Mouse (Mus musculus): ENCODE data around the gene Lsm4. TPM values are rescaled to one million over a fixed set of nuclear protein-coding genes. Genes with fewer than 3 reads are reported as not detected.

Lsm4 gene
- total RNA-seq (2023): 101 TPM

GRCm38 (mm10) chr8:70673079-70673856 is at the start of gene Lsm4:
Lsm4 (plus strand) TSS chr8:70673248.

GRCm38 (mm10) chr8:70632346-70632892 is 40.6 kb upstream of the Lsm4 start, which contains the start of gene Gdf15:
Gdf15 (minus strand) TSS chr8:70632456.

GRCm38 (mm10) chr8:70660273-70660725 is 12.7 kb upstream of the Lsm4 start, which contains the start of gene Pgpep1:
Pgpep1 (minus strand) TSS chr8:70660388.

DNA sequence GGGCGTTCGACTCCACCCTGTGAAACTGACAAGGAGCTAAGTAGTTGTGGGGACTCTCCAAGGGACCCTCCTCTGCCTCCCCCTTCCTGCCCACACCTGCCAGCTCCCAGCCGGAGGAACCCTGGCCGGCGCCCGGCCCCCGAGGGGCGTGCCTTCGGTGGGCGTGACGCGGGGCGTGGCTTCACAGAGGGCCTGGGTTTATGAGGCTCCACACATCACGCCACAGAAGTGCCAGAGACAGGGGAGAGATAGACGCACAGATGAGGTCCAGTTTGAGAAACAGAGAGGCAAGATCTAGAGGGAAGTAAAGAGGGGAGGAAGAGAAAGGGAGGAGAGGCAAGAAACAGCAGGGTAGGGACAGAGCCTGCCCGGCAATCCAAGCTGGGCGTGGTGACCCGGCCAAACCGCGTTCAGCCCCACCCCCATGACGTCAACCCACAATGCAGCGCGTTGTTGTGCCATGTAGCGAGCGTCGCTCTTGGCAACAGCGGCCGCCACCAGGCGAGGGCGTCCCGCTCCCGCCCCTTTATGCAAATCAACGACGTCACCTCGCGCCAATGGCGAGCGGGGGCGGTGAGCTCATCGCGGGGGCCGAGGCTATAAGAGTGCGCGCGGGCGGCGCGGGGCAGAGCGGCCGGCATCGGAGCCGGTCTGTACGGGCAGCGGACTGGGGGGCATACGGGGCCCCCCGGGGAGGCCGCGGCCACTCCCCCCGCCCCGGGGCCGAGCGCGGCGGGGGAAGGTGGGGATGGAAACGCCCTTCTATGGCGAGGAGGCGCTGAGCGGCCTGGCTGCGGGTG is 25.5 kb downstream of the Lsm4 start, which contains the start of gene Jund:
TSS of gene Jund (plus strand) at position 640 of the 800 bp plus-strand sequence.

GRCm38 (mm10) chr8:70703287-70703686 is 30.2 kb downstream of the Lsm4 start, which contains the start of gene Iqcn:
Iqcn (plus strand) TSS chr8:70703457.

DNA sequence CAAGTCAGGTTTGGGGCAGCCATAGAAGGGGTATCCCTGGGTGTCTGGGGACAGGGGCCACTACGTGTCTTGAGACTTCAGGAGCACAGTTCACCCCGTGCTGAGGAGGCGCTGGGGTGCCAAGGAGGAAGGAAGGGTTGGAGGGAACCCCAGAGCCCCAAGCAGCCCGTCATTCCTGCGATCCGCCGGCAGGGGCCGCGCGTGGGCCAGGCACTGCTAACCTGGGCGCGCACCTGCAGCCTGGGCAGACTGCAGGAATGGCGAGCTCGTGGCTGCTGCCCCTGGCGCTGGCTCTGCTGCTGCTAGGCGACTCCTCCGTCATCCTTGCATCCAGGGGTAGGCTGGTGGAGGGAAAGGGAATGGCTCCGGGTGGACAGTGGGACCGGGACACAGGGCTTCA is 45.2 kb downstream of the Lsm4 start, which contains the start of gene Gm3336:
TSS of gene Gm3336 (plus strand) at position 247 of the 400 bp plus-strand sequence.

GRCm38 (mm10) chr8:70723486-70724210 is 50.6 kb downstream of the Lsm4 start, which contains the start of gene Pde4c:
Pde4c (plus strand) TSS chr8:70723720.

Other genes with a start within 250 kb of the Lsm4 start
- 21.8 TPM for gene Crtc1, start 233.7 kb upstream of the Lsm4 start, total RNA-seq (2023)
- gene Klhl26, start 196.3 kb upstream of the Lsm4 start, total RNA-seq (2023): 7.9 TPM
- not detected for gene Tmem59l, start 185.9 kb upstream of the Lsm4 start, total RNA-seq (2023)
- gene Crlf1, start 180.1 kb upstream of the Lsm4 start, total RNA-seq (2023): not detected
- gene Rex1bd, start 166.5 kb upstream of the Lsm4 start, total RNA-seq (2023): 62.4 TPM
- gene Uba52, start 162.4 kb upstream of the Lsm4 start, total RNA-seq (2023): 3,364 TPM
- 249 TPM for gene Fkbp8, start 145.5 kb upstream of the Lsm4 start, total RNA-seq (2023)
- 60.3 TPM for gene Kxd1, start 145.3 kb upstream of the Lsm4 start, total RNA-seq (2023)
- gene Ell, start 133.8 kb upstream of the Lsm4 start, total RNA-seq (2023): 30.2 TPM
- 68.1 TPM for gene Isyna1, start 78.9 kb upstream of the Lsm4 start, total RNA-seq (2023)
- gene Ssbp4, start 64.4 kb upstream of the Lsm4 start, total RNA-seq (2023): 97.8 TPM
- 1.6 TPM for gene Lrrc25, start 57.1 kb upstream of the Lsm4 start, total RNA-seq (2023)
- 1.6 TPM for gene Gdf15, start 40.8 kb upstream of the Lsm4 start, total RNA-seq (2023)
- 2.8 TPM for gene Pgpep1, start 12.9 kb upstream of the Lsm4 start, total RNA-seq (2023)
- gene Jund, start 25.7 kb downstream of the Lsm4 start, total RNA-seq (2023): 1,623 TPM
- gene Iqcn, start 30.2 kb downstream of the Lsm4 start, total RNA-seq (2023): 4.4 TPM
- gene Gm3336, start 45.3 kb downstream of the Lsm4 start, total RNA-seq (2023): not detected
- 0.59 TPM for gene Pde4c, start 50.5 kb downstream of the Lsm4 start, total RNA-seq (2023)
- gene Rab3a, start 81.4 kb downstream of the Lsm4 start, total RNA-seq (2023): 6.0 TPM
- gene Mpv17l2, start 87.7 kb downstream of the Lsm4 start, total RNA-seq (2023): 22.7 TPM
- 12.5 TPM for gene Pik3r2, start 103.5 kb downstream of the Lsm4 start, total RNA-seq (2023)
- 143 TPM for gene Mast3, start 131.8 kb downstream of the Lsm4 start, total RNA-seq (2023)
- 1.3 TPM for gene Il12rb1, start 135.2 kb downstream of the Lsm4 start, total RNA-seq (2023)
- 30.0 TPM for gene Arrdc2, start 166.5 kb downstream of the Lsm4 start, total RNA-seq (2023)
- gene Kcnn1, start 190.0 kb downstream of the Lsm4 start, total RNA-seq (2023): not detected
- gene Ccdc124, start 200.7 kb downstream of the Lsm4 start, total RNA-seq (2023): 29.7 TPM
- not detected for gene Slc5a5, start 219.5 kb downstream of the Lsm4 start, total RNA-seq (2023)
- 4,779 TPM for gene Rpl18a, start 224.2 kb downstream of the Lsm4 start, total RNA-seq (2023)
- gene Map1s, start 232.7 kb downstream of the Lsm4 start, total RNA-seq (2023): 64.3 TPM